Mouse (Mus musculus) MEL (cell line): ENCODE measurements around the gene Gm28635. TPM values are rescaled to one million over a fixed set of nuclear protein-coding genes. Genes with fewer than 3 reads are reported as not detected.

Source experiments
- DNase-seq: peaks from one replicate; pipeline ENCODE4 v3.0.0; 2011; ENCODE audit warnings: low read depth, low spot score
- H3K27ac ChIP-seq: 2 replicates; pipeline ENCODE4 v1.5.1; 2012; ENCODE audit warnings: low read depth, mild to moderate bottlenecking, control low read depth, low read length, moderate library complexity; ENCODE audit not compliant: control insufficient read depth
- H3K27me3 ChIP-seq, 2 experiments: fragments of 150-350 bp in 1 of 2; sonication (generic) in 1 of 2; 2 replicates each; pipeline ENCODE4 v1.6.1; 2012; ENCODE audit warnings: low read length in 2 of 2, mild to moderate bottlenecking in 2 of 2, improper control_type of control experiment in 1 of 2, moderate library complexity in 1 of 2; ENCODE audit not compliant: insufficient read depth in 2 of 2, control insufficient read depth in 1 of 2
- H3K36me3 ChIP-seq, 2 experiments: 2 replicates each; pipeline ENCODE4 v1.6.1; 2012 to 2014; ENCODE audit warnings: low read length in 2 of 2, improper control_type of control experiment in 1 of 2, inconsistent platforms in 1 of 2, mild to moderate bottlenecking in 1 of 2; ENCODE audit not compliant: insufficient read depth in 2 of 2, control insufficient read depth in 1 of 2
- H3K4me1 ChIP-seq, 2 experiments: fragments of 150-350 bp in 1 of 2; sonication (generic) in 1 of 2; 2 replicates each; pipeline ENCODE4 v1.6.1; 2012; ENCODE audit warnings: low read length in 2 of 2, improper control_type of control experiment in 1 of 2, mild to moderate bottlenecking in 1 of 2; ENCODE audit not compliant: insufficient read depth in 2 of 2, control insufficient read depth in 1 of 2
- H3K4me3 ChIP-seq, 2 experiments: fragments of 150-350 bp in 1 of 2; sonication (generic) in 1 of 2; 2 replicates each; pipeline ENCODE4 v1.5.1; 2012; ENCODE audit warnings: low read depth in 2 of 2, low read length in 2 of 2, mild to moderate bottlenecking in 2 of 2, moderate library complexity in 2 of 2, control low read depth in 1 of 2, improper control_type of control experiment in 1 of 2; ENCODE audit not compliant: control insufficient read depth in 1 of 2, insufficient read depth in 1 of 2
- H3K79me2 ChIP-seq: 2 replicates; pipeline ENCODE4 v1.6.1; 2012; ENCODE audit warnings: mild to moderate bottlenecking, low read length, moderate library complexity; ENCODE audit not compliant: control insufficient read depth, poor library complexity, insufficient read depth
- H3K9ac ChIP-seq: 2 replicates; pipeline ENCODE4 v1.6.1; 2012; ENCODE audit warnings: low read depth, mild to moderate bottlenecking, control low read depth, low read length, moderate library complexity; ENCODE audit not compliant: control insufficient read depth, poor library complexity, severe bottlenecking
- H3K9me3 ChIP-seq: fragments of 150-350 bp; sonication (generic); replicated peaks from 2 replicates; pipeline ENCODE4 v1.6.1; 2012; ENCODE audit warnings: mild to moderate bottlenecking, low read length, improper control_type of control experiment, moderate library complexity; ENCODE audit not compliant: insufficient read depth
- BHLHE40 ChIP-seq: IDR thresholded peaks from 2 replicates; pipeline ENCODE4 v1.6.1; 2012; ENCODE audit warnings: low read depth, mild to moderate bottlenecking, inconsistent platforms, low read length, improper control_type of control experiment, borderline replicate concordance
- CHD1 ChIP-seq: IDR thresholded peaks from 2 replicates; pipeline ENCODE4 v1.6.1; 2012; ENCODE audit warnings: low read depth, mild to moderate bottlenecking, inconsistent platforms, low read length, improper control_type of control experiment
- CHD2 ChIP-seq: IDR thresholded peaks from 2 replicates; pipeline ENCODE4 v1.6.1; 2011; ENCODE audit warnings: low read length, improper control_type of control experiment
- E2F4 ChIP-seq: IDR thresholded peaks from 2 replicates; pipeline ENCODE4 v1.6.1; 2011; ENCODE audit warnings: low read depth, low read length, improper control_type of control experiment, borderline replicate concordance
- GABPA ChIP-seq: IDR thresholded peaks from 2 replicates; pipeline ENCODE4 v1.6.1; 2012; ENCODE audit warnings: low read depth, mild to moderate bottlenecking, inconsistent platforms, low read length, improper control_type of control experiment, moderate library complexity
- GATA1 ChIP-seq: IDR thresholded peaks from 2 replicates; pipeline ENCODE4 v1.6.1; 2011; ENCODE audit warnings: low read depth, low read length, improper control_type of control experiment
- JUND ChIP-seq: IDR thresholded peaks from 2 replicates; pipeline ENCODE4 v1.6.1; 2011; ENCODE audit warnings: low read depth, mild to moderate bottlenecking, improper control_type of control experiment, low read length
- KAT2A ChIP-seq: conservative IDR thresholded peaks from 2 replicates; pipeline ENCODE4 v1.6.1; 2012; ENCODE audit warnings: low read depth, low read length, improper control_type of control experiment, inconsistent platforms
- MAX ChIP-seq: IDR thresholded peaks from 2 replicates; pipeline ENCODE4 v1.6.1; 2011; ENCODE audit warnings: low read length, improper control_type of control experiment
- MYB ChIP-seq: IDR thresholded peaks from 2 replicates; pipeline ENCODE4 v1.6.1; 2011; ENCODE audit warnings: mild to moderate bottlenecking, low read depth, low read length, improper control_type of control experiment
- NRF1 ChIP-seq: IDR thresholded peaks from 2 replicates; pipeline ENCODE4 v1.6.1; 2014; ENCODE audit warnings: low read depth, mild to moderate bottlenecking, inconsistent platforms, low read length, improper control_type of control experiment, moderate library complexity; ENCODE audit not compliant: poor library complexity, insufficient read depth, severe bottlenecking
- POLR2A ChIP-seq, 2 experiments: IDR thresholded peaks; 2 replicates each; pipeline ENCODE4 v1.6.1; 2011 to 2012; ENCODE audit warnings: low read length in 2 of 2, mild to moderate bottlenecking in 2 of 2, control low read depth in 1 of 2, improper control_type of control experiment in 1 of 2, low read depth in 1 of 2, moderate library complexity in 1 of 2; ENCODE audit not compliant: control insufficient read depth in 1 of 2, insufficient read depth in 1 of 2, poor library complexity in 1 of 2
- POLR2AphosphoS5 ChIP-seq: IDR thresholded peaks from 2 replicates; pipeline ENCODE4 v1.6.1; 2012; ENCODE audit warnings: low read depth, borderline replicate concordance, mild to moderate bottlenecking, inconsistent platforms, low read length, moderate library complexity, mixed read lengths
- RAD21 ChIP-seq: IDR thresholded peaks from 2 replicates; pipeline ENCODE4 v1.6.1; 2011; ENCODE audit warnings: mild to moderate bottlenecking, low read depth, low read length, improper control_type of control experiment
- SIN3A ChIP-seq: IDR thresholded peaks from 2 replicates; pipeline ENCODE4 v1.6.1; 2012; ENCODE audit warnings: low read length, improper control_type of control experiment, inconsistent platforms
- SMC3 ChIP-seq: IDR thresholded peaks from 2 replicates; pipeline ENCODE4 v1.6.1; 2011; ENCODE audit warnings: low read depth, low read length, improper control_type of control experiment
- ZKSCAN1 ChIP-seq: IDR thresholded peaks from 2 replicates; pipeline ENCODE4 v1.6.1; 2012; ENCODE audit warnings: low read depth, mild to moderate bottlenecking, inconsistent platforms, low read length, improper control_type of control experiment, moderate library complexity
- polyA plus RNA-seq, 2 experiments: library from polyadenylated mRNA; stranded (reverse) in 1 of 2; unstranded in 1 of 2; fragments of >175 nt in 1 of 2; fragments of >200 nt in 1 of 2; gene quantifications; 2 replicates each; pipeline versions ENCODE4 v1.2.1 to v1.2.4; 2012; ENCODE audit warnings: low replicate concordance in 2 of 2, low read depth in 1 of 2; ENCODE audit not compliant: insufficient read length in 2 of 2, insufficient read depth in 1 of 2, missing spikeins in 1 of 2
- total RNA-seq: library from RNA; depleted of rRNA; stranded (reverse); fragments of 300-350 nt; gene quantifications from 2 replicates; pipeline ENCODE4 v1.2.3, GENCODE M21; 2012

The Gm28635 gene
- total and polyA plus RNA-seq, 3 experiments = 0.19 TPM; not detected in 2

DNA sequence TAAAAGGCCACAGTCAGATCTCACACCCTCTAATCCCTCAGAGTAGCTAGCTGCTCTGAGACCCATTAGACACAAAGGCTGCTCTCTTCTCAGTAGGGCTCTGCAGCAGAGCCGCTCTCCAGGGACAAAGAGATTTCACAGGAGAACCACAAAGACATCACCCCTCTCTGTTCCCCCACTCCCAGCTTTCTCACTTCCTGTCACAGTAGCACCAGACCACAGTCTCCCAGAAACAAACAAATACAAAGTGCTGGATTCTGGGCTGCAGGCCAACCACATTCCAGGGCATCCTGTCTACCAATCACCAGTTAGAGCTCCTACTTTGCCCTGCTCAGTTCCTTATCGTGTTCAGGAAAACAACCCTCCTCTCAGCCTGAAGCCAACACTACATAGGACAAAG, 42.2 kb downstream of the Gm28635 start:
- H3K79me2 ChIP-seq = peaks cover 32% of the 10 kb centered on the region
- H3K27ac ChIP-seq = no peak overlapping the region
- peaks cover 20 to 22% of the 10 kb centered on the region in 2 experiments for H3K4me1 ChIP-seq
- no peaks in the 10 kb centered on the region for H3K9me3 ChIP-seq
- DNase-seq = no peak
- H3K27me3 ChIP-seq = no peaks in the 10 kb centered on the region
- H3K4me3 ChIP-seq = no peak overlapping the region
- TF ChIP-seq SIN3A (no peak), POLR2A (IDR thresholded peaks at IDR 0.05; ENCODE audit: control insufficient read depth in 1 of 2, insufficient read depth in 1 of 2, low read depth in 1 of 2, low read length in 2 of 2, poor library complexity in 1 of 2) (no peak), KAT2A (no peak), JUND (no peak), MAX (no peak)
- peaks cover 0 to 25% of the 10 kb centered on the region in 2 experiments; a peak in 3 of 4 replicates for H3K36me3 ChIP-seq
- H3K9ac ChIP-seq = no peak overlapping the region

DNA sequence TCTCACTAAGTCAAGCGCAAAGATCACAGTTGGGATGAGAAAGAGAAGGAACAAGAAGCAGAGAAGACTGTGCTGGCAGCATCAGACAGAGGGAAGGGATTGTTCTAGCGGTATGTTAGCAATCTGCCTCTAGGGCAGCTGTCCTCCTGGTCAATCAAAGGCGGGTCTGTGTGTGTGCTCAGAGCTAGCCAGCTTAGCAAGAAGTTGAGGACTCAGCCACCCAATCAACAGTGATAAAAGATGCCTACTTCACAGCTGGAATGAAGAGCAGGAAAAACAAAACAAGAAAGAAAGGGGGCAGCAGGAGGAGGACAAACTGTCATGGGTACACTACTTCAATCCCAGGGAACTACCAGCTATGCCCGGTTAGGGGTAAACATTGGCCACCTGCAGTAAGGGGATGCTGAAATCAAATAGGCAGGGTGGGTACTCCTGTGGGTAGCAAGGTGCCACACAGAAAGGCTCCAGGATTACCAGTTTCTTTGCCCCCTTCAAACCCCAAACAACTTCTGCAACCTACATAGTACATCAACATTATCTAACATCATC, 42.8 kb downstream of the Gm28635 start:
- no peak overlapping the region for H3K27ac ChIP-seq
- peaks cover 32% of the 10 kb centered on the region for H3K79me2 ChIP-seq
- TF ChIP-seq SMC3 (no peak), GATA1 (no peak), E2F4 (no peak), GABPA (no peak), CHD2 (no peak), CHD1 (no peak)
- H3K36me3 ChIP-seq = peaks cover 0 to 25% of the 10 kb centered on the region in 2 experiments; a peak in 3 of 4 replicates
- H3K9me3 ChIP-seq = no peaks in the 10 kb centered on the region
- H3K9ac ChIP-seq = no peak overlapping the region
- DNase-seq = no peak
- H3K4me3 ChIP-seq = no peak overlapping the region
- peaks cover 21 to 22% of the 10 kb centered on the region in 2 experiments for H3K4me1 ChIP-seq
- H3K27me3 ChIP-seq = no peaks in the 10 kb centered on the region

DNA sequence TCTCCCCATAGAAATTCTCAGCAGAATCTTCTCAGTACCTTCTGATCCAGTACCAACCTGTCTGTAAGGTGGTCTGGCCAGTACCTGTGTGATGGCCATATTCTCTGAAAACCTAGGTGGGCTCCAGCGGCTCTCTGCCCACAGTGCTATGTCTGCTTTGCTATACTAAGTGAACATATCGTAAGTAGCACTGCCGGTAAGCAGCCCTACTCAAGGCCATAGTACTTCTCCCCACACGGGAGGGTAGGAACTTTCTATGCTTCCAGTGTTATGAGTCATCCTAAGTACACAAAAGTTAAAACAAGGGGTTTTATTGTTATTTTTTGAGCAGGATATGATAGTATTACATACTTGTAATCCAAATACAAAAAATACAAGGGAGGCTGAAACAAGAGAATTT, 43.8 kb downstream of the Gm28635 start:
- DNase-seq = peak; percentile 34
- TF ChIP-seq ZKSCAN1 (no peak), RAD21 (no peak), SIN3A (no peak), NRF1 (no peak), POLR2AphosphoS5 (no peak), MAX (no peak), E2F4 (no peak), BHLHE40 (no peak), JUND (no peak), MYB (no peak), CHD2 (no peak)
- Histone ChIP-seq H3K9me3 (no peaks in the 10 kb centered on the region), H3K4me3 (no peak overlapping the region), H3K27me3 (no peaks in the 10 kb centered on the region), H3K9ac (no peak overlapping the region), H3K79me2 (peaks cover 30% of the 10 kb centered on the region), H3K27ac (no peak overlapping the region), H3K4me1 (peaks cover 21 to 22% of the 10 kb centered on the region in 2 experiments), H3K36me3 (peaks cover 0 to 25% of the 10 kb centered on the region in 2 experiments; a peak in 3 of 4 replicates)
